Mouse (Mus musculus) stomach, embryonic 16.5 days (tissue): ENCODE measurements at regions not wholly inside any gene's neighbourhood (a gene's known extent, or its start where the extent isn't known, plus 50 kb on each side); places are given as distances from the start of the nearest gene placed in this dataset.

Experiments
- ATAC-seq: fragments of 200-750 bp; cut with Nextera tagmentation; 2 replicates; pipeline ENCODE4 v1.8.0; 2017; ENCODE audit warnings: moderate number of reproducible peaks, moderate TSS enrichment; ENCODE audit not compliant: insufficient read depth, low FRiP score
- H3K27ac ChIP-seq: fragments of 300-500 bp; sonication (generic); 2 replicates; pipeline ENCODE4 v1.5.1; 2014; ENCODE audit warnings: low read length
- H3K27me3 ChIP-seq: fragments of 300-500 bp; sonication (generic); 2 replicates; pipeline ENCODE4 v1.6.1; 2014; ENCODE audit warnings: low read length, control low read depth, mixed read lengths; ENCODE audit not compliant: control insufficient read depth, insufficient read depth
- H3K36me3 ChIP-seq: fragments of 300-500 bp; sonication (generic); 2 replicates; pipeline ENCODE4 v1.6.1; 2014; ENCODE audit warnings: low read length; ENCODE audit not compliant: control insufficient read depth, insufficient read depth
- H3K4me1 ChIP-seq: fragments of 300-500 bp; sonication (generic); 2 replicates; pipeline ENCODE4 v1.6.1; 2014; ENCODE audit warnings: low read length, control low read depth, mixed read lengths; ENCODE audit not compliant: control insufficient read depth, insufficient read depth
- H3K4me2 ChIP-seq: fragments of 300-500 bp; sonication (generic); 2 replicates; pipeline ENCODE4 v1.6.1; 2014; ENCODE audit warnings: low read depth, low read length, mixed read lengths
- H3K4me3 ChIP-seq: fragments of 300-500 bp; sonication (generic); replicated peaks from 2 replicates; pipeline ENCODE4 v1.5.1; 2014; ENCODE audit warnings: mild to moderate bottlenecking, low read length
- H3K9ac ChIP-seq: fragments of 300-500 bp; sonication (generic); 2 replicates; pipeline ENCODE4 v1.6.1; 2014; ENCODE audit warnings: low read length
- H3K9me3 ChIP-seq: fragments of 300-500 bp; sonication (generic); replicated peaks from 2 replicates; pipeline ENCODE4 v1.6.1; 2016; ENCODE audit warnings: low read length, control low read depth; ENCODE audit not compliant: control insufficient read depth
- WGBS: fragments of 180-500 bp; shearing (Covaris S2); extraction: QIAGEN DNeasy Blood & Tissue Kit; methylation state at CpG from one replicate; pipeline ENCODE4 v1.1.7; 2014; 5-methylcytosine and 5-hydroxymethylcytosine counted together

- whole genome bisulfite sequencing = 80% methylated on average over 3 of the region's 3 CpGs
- H3K36me3 ChIP-seq = no peaks in the 10 kb centered on the region
Measured at GRCm38 (mm10) chrX:164878336-164878735, 101.8 kb downstream of the Mospd2 start.

GRCm38 (mm10) chrX:164840393-164840792, 139.8 kb downstream of the Mospd2 start:
- no peaks in the 10 kb centered on the region for H3K4me1 ChIP-seq
- H3K4me3 ChIP-seq = no peak overlapping the region
- 82% methylated on average over 6 of the region's 6 CpGs for WGBS
- no peak overlapping the region for H3K4me2 ChIP-seq
- H3K9ac ChIP-seq = no peak overlapping the region
- no peaks in the 10 kb centered on the region for H3K36me3 ChIP-seq
- H3K27me3 ChIP-seq = no peaks in the 10 kb centered on the region
- no peak overlapping the region for H3K27ac ChIP-seq
- ATAC-seq = no peak
- H3K9me3 ChIP-seq = no peaks in the 10 kb centered on the region

More at GRCm38 (mm10) chrX:164878336-164878735, 101.8 kb downstream of the Mospd2 start:
- no peak overlapping the region for H3K27ac ChIP-seq
- H3K4me2 ChIP-seq = no peak overlapping the region
- no peaks in the 10 kb centered on the region for H3K4me1 ChIP-seq
- no peak for ATAC-seq
- no peaks in the 10 kb centered on the region; the same call in 1 of the 2 replicates for H3K27me3 ChIP-seq
- no peaks in the 10 kb centered on the region for H3K9me3 ChIP-seq
- no peak overlapping the region for H3K9ac ChIP-seq
- H3K4me3 ChIP-seq = no peak overlapping the region

- no peak overlapping the region for H3K4me3 ChIP-seq
- H3K4me1 ChIP-seq = no peaks in the 10 kb centered on the region
- H3K27ac ChIP-seq = no peak overlapping the region
- no peaks in the 10 kb centered on the region for H3K9me3 ChIP-seq
- no peaks in the 10 kb centered on the region for H3K36me3 ChIP-seq
- H3K9ac ChIP-seq = no peak overlapping the region
- no peak for ATAC-seq
- no peak overlapping the region for H3K4me2 ChIP-seq
- no peaks in the 10 kb centered on the region for H3K27me3 ChIP-seq
Measured at GRCm38 (mm10) chrX:164820906-164821305, 159.3 kb downstream of the Mospd2 start.

- Histone ChIP-seq H3K4me1 (no peaks in the 10 kb centered on the region), H3K4me2 (no peak overlapping the region), H3K27me3 (no peaks in the 10 kb centered on the region; the same call in 1 of the 2 replicates), H3K9ac (no peak overlapping the region), H3K4me3 (no peak overlapping the region), H3K9me3 (no peaks in the 10 kb centered on the region), H3K36me3 (no peaks in the 10 kb centered on the region), H3K27ac (no peak overlapping the region)
- ATAC-seq = no peak
- 39% methylated on average over 3 of the region's 3 CpGs for WGBS
Measured at GRCm38 (mm10) chrX:164787293-164787692, 192.9 kb downstream of the Mospd2 start.

- Histone ChIP-seq H3K4me2 (no peak overlapping the region), H3K4me3 (no peak overlapping the region), H3K9me3 (no peaks in the 10 kb centered on the region), H3K9ac (no peak overlapping the region), H3K27me3 (no peaks in the 10 kb centered on the region), H3K36me3 (no peaks in the 10 kb centered on the region), H3K4me1 (no peaks in the 10 kb centered on the region), H3K27ac (no peak overlapping the region)
- 80% methylated on average over 4 of the region's 4 CpGs for WGBS
- no peak for ATAC-seq
Measured at GRCm38 (mm10) chrX:164764919-164765318, 215.3 kb downstream of the Mospd2 start.

- H3K9ac ChIP-seq = no peak overlapping the region
- H3K27ac ChIP-seq = no peak overlapping the region
- ATAC-seq = peak; percentile 74; the same call in 1 of the 2 replicates
- H3K27me3 ChIP-seq = no peaks in the 10 kb centered on the region
- H3K9me3 ChIP-seq = no peaks in the 10 kb centered on the region
- no peak overlapping the region for H3K4me3 ChIP-seq
- H3K4me2 ChIP-seq = no peak overlapping the region
- WGBS = 53% methylated on average over 2 of the region's 2 CpGs
- H3K36me3 ChIP-seq = no peaks in the 10 kb centered on the region
- no peaks in the 10 kb centered on the region for H3K4me1 ChIP-seq
Measured at GRCm38 (mm10) chrX:164763764-164764445, 216.3 kb downstream of the Mospd2 start.

GRCm38 (mm10) chrX:164745552-164746217, 234.5 kb downstream of the Mospd2 start:
- H3K4me1 ChIP-seq = no peaks in the 10 kb centered on the region
- H3K4me2 ChIP-seq = no peak overlapping the region
- WGBS = 45% methylated on average over 1 of the region's 1 CpGs
- no peak for ATAC-seq
- no peaks in the 10 kb centered on the region for H3K27me3 ChIP-seq
- no peak overlapping the region for H3K9ac ChIP-seq
- H3K36me3 ChIP-seq = no peaks in the 10 kb centered on the region
- peak overlapping the region; percentile 58; the same call in 1 of the 2 replicates for H3K27ac ChIP-seq
- no peak overlapping the region for H3K4me3 ChIP-seq
- H3K9me3 ChIP-seq = peaks cover 6% of the 10 kb centered on the region; the same call in 1 of the 2 replicates
